Mouse (Mus musculus): ENCODE measurements around the gene Sec14l4.
A peak's percentile ranks its signal among the peaks of the same experiment; 100 is the strongest.

Sec14l4 gene

GRCm38 (mm10) chr11:4027561-4028334, 3.5 kb upstream of the Sec14l4 start:
- no peak for DNase-seq

GRCm38 (mm10) chr11:4029343-4029742, 1.9 kb upstream of the Sec14l4 start:
- no peak for DNase-seq

- DNase-seq: no peak
Measured at GRCm38 (mm10) chr11:4031961-4032360, 699 bp downstream of the Sec14l4 start.

GRCm38 (mm10) chr11:4033471-4033870, 2.2 kb downstream of the Sec14l4 start:
- no peak for DNase-seq

- no peak for DNase-seq
Measured at GRCm38 (mm10) chr11:4034169-4034568, 2.9 kb downstream of the Sec14l4 start.

- DNase-seq: no peak
Measured at GRCm38 (mm10) chr11:4035116-4035892, 4.0 kb downstream of the Sec14l4 start.

GRCm38 (mm10) chr11:4035916-4036315, 4.7 kb downstream of the Sec14l4 start:
- DNase-seq: no peak

- DNase-seq: no peak
Measured at GRCm38 (mm10) chr11:4036365-4037084, 5.3 kb downstream of the Sec14l4 start.

GRCm38 (mm10) chr11:4039951-4040350, 8.7 kb downstream of the Sec14l4 start:
- no peak for DNase-seq

GRCm38 (mm10) chr11:4041123-4041625, 9.9 kb downstream of the Sec14l4 start:
- DNase-seq: no peak

GRCm38 (mm10) chr11:4043081-4043480, 11.8 kb downstream of the Sec14l4 start:
- DNase-seq: no peak

- DNase-seq: peak; percentile 52
Measured at GRCm38 (mm10) chr11:4046526-4046925, 15.3 kb downstream of the Sec14l4 start.

- DNase-seq: no peak
Measured at GRCm38 (mm10) chr11:4047766-4048165, 16.5 kb downstream of the Sec14l4 start.

- no peak for DNase-seq
Measured at GRCm38 (mm10) chr11:4048438-4048837, 17.2 kb downstream of the Sec14l4 start.

- peak; percentile 78 for DNase-seq
Measured at GRCm38 (mm10) chr11:4053586-4053985, 22.3 kb downstream of the Sec14l4 start.

- no peak for DNase-seq
Measured at GRCm38 (mm10) chr11:4060866-4061575, 29.8 kb downstream of the Sec14l4 start.

GRCm38 (mm10) chr11:4062523-4062922, 31.3 kb downstream of the Sec14l4 start:
- DNase-seq: no peak

- DNase-seq: peak; percentile 14
Measured at GRCm38 (mm10) chr11:4062981-4063380, 31.7 kb downstream of the Sec14l4 start.

GRCm38 (mm10) chr11:4064627-4065122, 33.4 kb downstream of the Sec14l4 start, which contains the start of gene Sec14l3:
TSS of gene Sec14l3 (plus strand) at chr11:4064841.
- DNase-seq: no peak

GRCm38 (mm10) chr11:4069664-4070063, 38.4 kb downstream of the Sec14l4 start:
- DNase-seq: peak; percentile 19

GRCm38 (mm10) chr11:4076633-4077032, 45.4 kb downstream of the Sec14l4 start:
- DNase-seq: peak; percentile 54

- DNase-seq: no peak
Measured at GRCm38 (mm10) chr11:4078267-4078933, 47.1 kb downstream of the Sec14l4 start.
